Mouse (Mus musculus): ENCODE measurements around the gene Tgm4. TPM values are rescaled to one million over a fixed set of nuclear protein-coding genes. Genes with fewer than 3 reads are reported as not detected.
A peak's percentile ranks its signal among the peaks of the same experiment; 100 is the strongest.

Tgm4 gene
- not detected in 2 replicates for total RNA-seq (2015)
- 0.15 TPM in 1 of 2 replicates, not detected in the other for total RNA-seq (2017)

GRCm38 (mm10) chr9:123034426-123034825 is at the start of gene Tgm4:
Gene Tgm4, plus strand, starts transcription at chr9:123034726.
- no peak for ATAC-seq (ENCODE audit: poor library complexity, severe bottlenecking)

GRCm38 (mm10) chr9:122998406-122999192 is 35.9 kb upstream of the Tgm4 start:
- ATAC-seq (ENCODE audit: poor library complexity, severe bottlenecking), result no peak

GRCm38 (mm10) chr9:122999193-122999586 is 35.3 kb upstream of the Tgm4 start:
- ATAC-seq (ENCODE audit: poor library complexity, severe bottlenecking), result no peak

DNA sequence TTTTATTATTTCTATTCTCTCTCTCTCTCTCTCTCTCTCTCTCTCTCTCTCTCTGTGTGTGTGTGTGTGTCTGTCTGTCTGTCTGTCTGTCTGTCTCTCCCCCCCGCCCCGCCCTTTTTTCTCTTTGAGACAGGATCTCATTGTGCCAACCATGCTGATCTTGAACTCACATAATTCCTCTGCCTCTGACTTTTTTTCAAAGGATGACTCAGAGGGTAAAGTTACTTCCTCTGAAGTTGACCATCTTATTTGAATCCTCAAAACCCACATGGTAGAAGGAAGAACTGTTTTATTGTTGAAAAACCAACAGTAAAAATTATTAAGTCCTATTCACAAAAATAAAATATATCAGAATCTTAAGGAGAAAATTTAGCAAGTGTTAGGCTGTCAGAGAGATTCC is 29.8 kb upstream of the Tgm4 start:
- no peak for ATAC-seq (ENCODE audit: poor library complexity, severe bottlenecking)

DNA sequence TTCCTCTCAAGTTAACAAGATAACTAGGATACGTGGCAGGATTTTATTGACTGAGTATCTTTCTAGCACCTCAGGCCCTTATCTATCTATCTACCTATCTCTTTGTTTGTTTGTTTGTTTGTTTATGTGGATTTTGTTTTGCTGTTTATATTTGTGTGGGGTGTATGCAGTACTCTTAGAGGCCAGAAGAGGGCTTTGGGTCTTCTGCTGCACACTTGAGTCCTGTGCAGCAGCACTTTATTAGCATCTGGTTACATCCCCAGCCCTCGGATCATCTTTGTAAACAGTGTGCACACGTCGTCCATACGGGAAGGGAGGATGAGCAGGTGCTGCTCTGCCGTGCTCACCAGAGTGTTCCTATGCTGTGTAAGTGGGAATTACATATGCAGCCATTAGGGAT is 28.5 kb upstream of the Tgm4 start:
- ATAC-seq (ENCODE audit: poor library complexity, severe bottlenecking), result peak; percentile 62; the same call in 1 of the 2 replicates

GRCm38 (mm10) chr9:123020995-123021631 is 13.4 kb upstream of the Tgm4 start, which contains the start of gene Tmem42:
Gene Tmem42, plus strand, starts transcription at chr9:123021326.
- peak; percentile 83 for ATAC-seq (ENCODE audit: poor library complexity, severe bottlenecking)

- ATAC-seq (ENCODE audit: poor library complexity, severe bottlenecking), result no peak; the same call in none of the 2 replicates
These were observed 12.7 kb upstream of the Tgm4 start for GRCm38 (mm10) chr9:123021636-123022379.

GRCm38 (mm10) chr9:123024201-123024600 is 10.3 kb upstream of the Tgm4 start:
- ATAC-seq (ENCODE audit: poor library complexity, severe bottlenecking), result no peak

DNA sequence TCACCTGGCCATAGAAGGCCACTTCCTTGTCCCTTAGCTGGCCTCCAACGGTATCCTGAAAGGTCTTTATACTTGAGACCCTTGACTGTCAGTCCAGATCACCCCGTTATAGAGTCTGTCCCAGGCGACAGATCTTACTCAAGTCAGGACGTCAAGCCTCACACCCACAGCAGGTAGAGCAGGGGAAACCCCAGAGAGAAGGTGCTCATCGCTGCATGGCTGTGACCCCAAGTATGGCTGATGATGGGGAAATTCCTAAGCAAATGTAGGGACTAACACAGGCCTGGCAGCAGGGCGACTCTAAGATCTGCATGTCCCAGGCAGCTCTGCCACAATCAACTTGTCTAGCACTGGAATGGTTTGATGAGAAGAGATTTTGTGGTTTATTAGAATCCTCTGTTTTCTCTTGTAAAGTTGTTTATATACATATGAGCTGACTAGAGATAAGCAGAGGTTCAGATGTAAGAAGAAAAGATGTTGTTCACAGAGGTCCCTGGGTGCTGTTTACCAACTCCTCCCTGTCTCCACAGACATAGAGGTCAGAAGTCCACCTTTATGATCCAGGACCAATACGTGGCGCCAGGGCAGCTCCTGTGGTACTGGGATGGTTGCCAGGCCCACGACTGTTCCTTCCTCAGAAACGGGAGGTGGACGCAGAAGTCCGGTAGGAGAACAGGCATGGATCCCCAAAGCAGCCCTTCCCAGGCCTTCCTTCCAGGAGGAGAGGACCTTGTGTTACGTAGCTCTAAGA is 2.9 kb upstream of the Tgm4 start:
- no peak for ATAC-seq (ENCODE audit: poor library complexity, severe bottlenecking)

DNA sequence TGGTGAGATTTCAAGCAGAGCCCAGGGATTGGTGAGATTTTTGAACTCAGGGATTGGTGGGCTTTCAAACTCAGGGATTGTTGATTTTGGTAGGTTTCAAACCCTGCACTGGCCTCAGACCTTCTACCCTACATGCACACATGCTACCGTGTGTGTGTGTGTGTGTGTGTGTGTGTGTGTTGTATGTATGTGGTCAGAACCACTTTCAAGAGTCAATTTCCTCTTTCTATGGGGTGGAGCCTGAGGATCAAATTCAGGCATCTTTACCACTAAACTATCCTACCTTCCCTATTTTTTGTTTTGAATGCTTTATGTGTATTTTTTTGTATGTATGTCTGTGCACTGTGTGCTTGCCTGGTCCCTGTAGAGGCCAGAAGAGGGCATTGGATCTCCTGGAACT is 13.1 kb downstream of the Tgm4 start:
- ATAC-seq (ENCODE audit: poor library complexity, severe bottlenecking), result peak; percentile 86

DNA sequence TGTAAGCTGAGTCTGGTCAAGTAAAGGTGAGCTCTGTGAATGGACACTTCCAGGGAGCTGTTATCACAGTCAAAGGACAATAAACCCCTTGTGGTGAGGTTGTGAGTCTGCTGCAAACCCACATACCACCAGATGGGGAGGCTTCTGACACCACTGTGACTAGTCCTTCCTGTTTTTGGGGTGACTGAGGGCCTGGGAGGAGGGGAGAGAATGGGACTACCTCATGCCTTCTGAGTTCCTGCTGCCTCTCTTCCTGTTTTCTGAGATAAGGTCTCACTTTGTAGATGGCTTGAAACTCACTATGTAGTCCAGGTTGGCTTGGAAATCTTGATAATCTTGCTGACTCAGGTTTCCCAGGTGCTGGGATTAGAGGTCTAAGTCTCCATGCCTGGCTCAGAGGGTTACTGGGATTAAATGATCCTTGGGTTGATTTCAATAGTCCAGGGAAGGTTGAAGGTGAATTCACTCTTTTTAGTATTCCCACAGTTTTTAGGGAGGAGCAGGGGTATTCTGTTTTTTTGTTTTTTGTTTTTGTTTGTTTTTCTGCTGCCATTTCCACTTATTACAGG is 24.3 kb downstream of the Tgm4 start:
- peak; percentile 100 for ATAC-seq (ENCODE audit: poor library complexity, severe bottlenecking)

GRCm38 (mm10) chr9:123060172-123060571 is 25.6 kb downstream of the Tgm4 start:
- no peak for ATAC-seq (ENCODE audit: poor library complexity, severe bottlenecking)

- ATAC-seq (ENCODE audit: poor library complexity, severe bottlenecking), result no peak
These were observed 44.6 kb downstream of the Tgm4 start for GRCm38 (mm10) chr9:123079149-123079548.

GRCm38 (mm10) chr9:123080355-123080754 is 45.8 kb downstream of the Tgm4 start:
- no peak for ATAC-seq (ENCODE audit: poor library complexity, severe bottlenecking)

GRCm38 (mm10) chr9:123080796-123081195 is 46.3 kb downstream of the Tgm4 start:
- no peak for ATAC-seq (ENCODE audit: poor library complexity, severe bottlenecking)

DNA sequence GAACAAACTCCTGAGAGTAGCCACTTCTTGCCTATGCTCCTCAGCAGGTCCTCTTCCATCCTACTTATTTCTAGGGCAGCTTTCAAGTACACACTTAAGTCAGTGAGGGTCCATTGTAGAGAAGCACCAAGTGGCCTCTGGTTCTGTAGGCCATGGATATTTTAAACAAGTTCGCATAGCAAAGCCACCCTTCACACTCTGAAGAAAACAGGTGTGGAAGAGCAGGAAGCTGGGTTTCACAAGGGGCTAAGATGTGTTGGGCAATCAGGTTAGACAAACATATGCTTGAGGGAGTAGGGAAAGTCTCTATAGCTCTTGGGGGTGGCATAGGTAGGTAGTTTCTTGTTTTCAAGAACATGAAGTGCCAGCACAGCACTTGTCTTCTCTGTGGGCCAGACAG is 50.8 kb downstream of the Tgm4 start:
- peak; percentile 34; the same call in 1 of the 2 replicates for ATAC-seq (ENCODE audit: poor library complexity, severe bottlenecking)

GRCm38 (mm10) chr9:123087558-123087957 is 53.0 kb downstream of the Tgm4 start:
- no peak for ATAC-seq (ENCODE audit: poor library complexity, severe bottlenecking)

DNA sequence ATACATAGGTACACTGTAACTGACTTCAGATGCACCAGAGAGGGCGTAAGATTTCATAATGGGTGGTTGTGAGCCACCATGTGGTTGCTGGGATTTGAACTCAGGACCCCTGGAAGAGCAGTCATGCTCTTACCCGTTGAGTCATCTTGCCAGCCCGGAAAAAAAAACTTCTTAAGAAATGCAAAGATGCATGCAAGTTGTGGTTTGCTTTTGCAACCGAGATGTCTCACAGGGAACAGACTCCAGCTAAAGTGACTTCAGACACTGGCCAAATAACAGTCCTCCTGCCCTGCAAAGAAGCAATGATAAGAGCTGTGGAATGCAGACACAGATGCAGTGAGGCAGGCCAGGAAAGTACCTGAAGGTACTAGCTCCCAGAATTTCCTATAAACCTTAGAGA is 56.3 kb downstream of the Tgm4 start:
- ATAC-seq (ENCODE audit: poor library complexity, severe bottlenecking), result peak; percentile 50

DNA sequence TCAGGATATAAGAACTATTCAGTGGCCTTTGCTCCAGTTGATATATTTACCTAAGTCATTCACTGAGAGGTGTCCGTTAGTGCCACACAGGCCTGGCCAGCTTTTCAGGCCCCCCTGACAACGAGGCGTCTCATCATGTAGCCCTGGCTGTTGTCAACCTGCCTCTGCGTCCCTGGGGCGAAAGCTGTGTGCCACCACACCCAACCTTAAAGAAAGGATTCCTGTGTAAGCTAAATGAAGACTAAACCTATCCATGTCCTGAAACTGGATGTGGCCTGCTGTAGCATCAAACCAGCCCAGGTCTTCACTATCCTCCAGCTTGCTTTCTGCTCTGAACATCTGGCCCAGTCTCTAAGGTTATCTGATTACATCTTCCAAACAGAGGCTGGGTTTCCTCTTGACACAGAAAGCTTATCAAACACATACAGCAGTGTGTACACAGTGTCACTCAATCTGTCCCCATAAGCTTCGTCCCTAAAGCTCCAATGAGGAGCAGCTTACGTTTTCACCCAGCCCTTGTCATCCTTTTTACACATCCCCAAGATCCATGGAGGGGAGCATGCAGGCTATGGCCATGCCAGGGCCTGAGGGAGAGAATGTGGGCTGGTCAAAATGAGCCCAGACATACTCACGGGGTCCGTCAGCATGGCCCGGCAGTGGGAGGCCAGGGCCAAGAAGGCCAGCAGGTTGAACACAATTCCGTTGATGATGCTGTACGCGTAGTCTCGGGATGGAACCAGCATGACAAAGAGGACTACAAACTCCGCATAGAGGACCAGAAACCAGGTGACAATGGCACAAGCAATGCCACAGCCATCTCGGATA is 65.3 kb downstream of the Tgm4 start:
- ATAC-seq (ENCODE audit: poor library complexity, severe bottlenecking), result no peak

GRCm38 (mm10) chr9:123103425-123103824 is 68.9 kb downstream of the Tgm4 start:
- ATAC-seq (ENCODE audit: poor library complexity, severe bottlenecking), result no peak

All from megakaryocyte, adult 5-6 weeks (primary cell).